Mouse (Mus musculus) neutrophil, adult 5-6 weeks (primary cell): ENCODE results near the gene Col4a3bp. TPM values are rescaled to one million over a fixed set of nuclear protein-coding genes. Genes with fewer than 3 reads are reported as not detected.

ENCODE experiments used
- ATAC-seq: fragments of 151-379, 151-347 bp; 2 replicates; pipeline ENCODE4 v1.8.0; 2017; ENCODE audit warnings: mild to moderate bottlenecking, moderate TSS enrichment; ENCODE audit not compliant: insufficient number of reproducible peaks, poor library complexity, low FRiP score, severe bottlenecking; ENCODE audit errors: extremely low read depth
- total RNA-seq: library from RNA; stranded (forward); fragments of 200-1000 nt; gene quantifications from 2 replicates; pipeline ENCODE4 v1.2.3, GENCODE M21; 2017

Col4a3bp gene
- 90.4 and 96.4 TPM in 2 replicates for total RNA-seq

DNA sequence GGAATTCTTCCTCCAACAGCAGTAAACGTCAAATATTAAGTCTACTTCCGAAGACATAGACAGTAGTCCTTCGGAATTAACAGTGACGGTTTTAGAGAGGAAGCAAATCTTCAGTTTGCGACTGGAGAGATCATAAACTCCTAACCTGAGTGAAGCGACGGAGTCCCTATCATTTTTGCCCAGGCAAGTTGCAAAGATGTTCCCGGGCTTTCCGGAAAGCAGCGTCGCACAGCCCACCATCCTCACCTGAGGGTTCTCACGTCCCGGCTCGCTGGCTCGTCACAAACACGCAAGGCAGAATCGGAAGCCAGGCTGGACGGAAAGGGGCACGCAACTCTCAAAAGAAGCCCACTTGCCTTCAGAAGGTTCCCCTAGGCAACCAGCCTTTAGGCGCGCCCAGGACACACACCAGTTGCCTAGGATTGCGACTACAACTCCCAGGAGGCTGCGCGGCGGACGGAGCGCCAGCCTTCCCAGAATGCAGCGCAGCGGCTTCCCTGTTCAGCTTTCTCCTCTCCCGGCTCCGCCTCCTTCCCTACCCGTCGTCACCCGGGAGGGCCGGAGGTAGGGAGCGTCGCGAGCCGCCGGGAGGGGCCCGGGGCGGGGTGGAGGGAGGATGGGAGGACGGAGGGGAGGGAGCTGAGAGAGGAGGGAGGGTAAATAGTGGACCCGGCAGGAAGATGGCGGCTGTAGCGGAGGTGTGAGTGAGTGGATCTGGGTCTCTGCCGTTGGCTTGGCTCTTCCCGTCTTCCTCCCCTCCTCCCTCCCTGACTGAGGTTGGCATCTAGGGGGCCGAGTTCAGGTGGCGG, at the start of gene Col4a3bp, which contains the start of gene Polk:
Gene Col4a3bp (plus strand): TSS at position 538 of the 809 bp plus-strand sequence.
Gene Polk (minus strand): TSS at position 499 of the 809 bp plus-strand sequence.
- ATAC-seq, result peak; percentile 96

DNA sequence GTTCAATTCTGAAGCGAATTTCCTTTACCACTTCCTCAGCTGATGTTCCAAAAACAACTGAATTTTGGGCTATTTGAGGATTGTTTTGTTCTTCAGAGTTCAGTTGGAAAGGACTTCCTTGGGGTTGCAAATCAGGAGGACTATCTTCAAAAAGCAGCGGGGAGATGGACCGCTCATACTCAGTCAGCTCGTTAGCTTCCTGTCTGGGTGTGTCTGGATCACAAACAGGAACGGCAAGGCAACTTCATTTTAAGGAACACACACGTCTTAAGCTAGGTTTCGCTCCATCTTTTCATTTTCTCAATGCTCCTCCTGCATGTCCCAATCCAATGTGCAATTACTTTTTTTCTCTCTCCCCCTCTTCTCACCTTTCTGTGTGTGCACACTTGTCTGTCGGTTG, 45.8 kb upstream of the Col4a3bp start:
- no peak for ATAC-seq

DNA sequence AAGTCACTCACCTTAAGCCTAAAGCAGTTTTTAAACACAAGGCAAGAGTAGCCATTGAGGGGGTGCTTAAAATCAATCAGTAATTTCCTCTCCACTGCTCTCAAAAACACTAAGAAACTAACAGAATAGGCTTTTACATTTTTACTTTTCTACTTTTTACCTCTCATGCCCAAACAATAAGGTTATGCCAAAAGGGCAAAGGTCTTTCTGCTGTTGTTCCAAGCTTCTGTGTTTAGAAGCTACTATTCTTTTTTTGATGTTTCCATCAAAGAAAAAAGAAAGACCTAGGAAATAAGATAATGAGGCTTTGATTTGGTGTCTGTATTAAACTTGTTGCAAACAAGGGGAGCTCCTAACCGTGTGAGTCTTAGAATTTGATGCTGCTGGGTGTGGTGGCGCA, 42.5 kb upstream of the Col4a3bp start:
- no peak for ATAC-seq

DNA sequence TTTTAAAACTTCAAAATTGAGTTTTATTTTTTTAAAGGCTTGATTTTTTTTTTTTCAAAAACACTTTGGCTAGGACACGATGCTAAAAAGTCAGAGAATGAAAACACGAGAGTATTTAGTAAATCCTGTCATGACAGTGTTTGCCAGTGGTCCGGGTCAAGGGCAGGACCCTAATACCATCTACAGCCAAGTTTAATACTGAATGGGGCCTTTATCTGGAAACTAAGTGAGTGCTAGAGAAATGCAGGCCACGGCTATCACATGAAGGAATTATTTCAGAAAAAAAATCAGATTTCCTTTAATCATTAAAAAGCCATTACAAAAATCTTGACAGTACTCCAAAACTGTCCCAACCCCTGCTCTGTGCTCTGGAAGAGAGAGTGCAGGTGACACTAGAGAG, 36.8 kb upstream of the Col4a3bp start:
- ATAC-seq, result no peak

DNA sequence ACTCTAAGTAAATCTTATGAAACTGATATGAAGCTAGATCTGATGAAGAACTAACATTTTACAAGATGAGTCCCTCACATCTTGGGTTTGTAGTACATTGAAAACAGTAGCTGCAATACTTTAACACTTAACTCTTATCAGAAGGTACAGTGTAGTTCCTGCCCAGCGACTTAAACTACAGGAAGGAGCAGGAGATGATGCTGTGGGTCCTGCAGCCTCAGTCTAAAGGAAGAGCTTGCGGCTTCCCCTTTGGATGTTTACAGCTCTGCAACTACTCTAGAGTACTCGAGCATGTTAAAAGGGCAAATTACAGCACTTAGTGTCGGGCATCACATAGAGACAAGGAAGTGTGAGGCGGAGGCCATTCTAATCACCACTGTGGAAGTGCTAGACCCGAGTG, 36.1 kb upstream of the Col4a3bp start:
- no peak for ATAC-seq

DNA sequence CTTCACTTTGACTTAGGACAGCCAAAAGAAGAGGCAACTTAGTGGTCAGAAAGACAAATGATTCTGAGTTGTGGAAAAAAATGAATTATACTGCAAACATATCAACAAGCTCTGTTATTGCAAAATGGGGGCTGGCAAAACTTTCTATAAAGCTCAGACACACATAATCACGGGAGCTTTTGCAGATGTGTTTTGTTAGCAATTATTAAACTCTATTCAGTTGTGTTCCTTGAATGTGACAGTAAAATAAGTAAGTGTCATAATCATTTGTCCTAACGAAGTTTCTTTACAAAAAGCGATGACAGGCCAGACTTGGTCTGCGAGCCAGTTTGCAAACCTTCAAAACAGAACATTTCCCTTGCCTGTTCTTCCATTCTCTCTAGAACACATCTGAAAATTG, 34.9 kb upstream of the Col4a3bp start:
- ATAC-seq, result no peak

DNA sequence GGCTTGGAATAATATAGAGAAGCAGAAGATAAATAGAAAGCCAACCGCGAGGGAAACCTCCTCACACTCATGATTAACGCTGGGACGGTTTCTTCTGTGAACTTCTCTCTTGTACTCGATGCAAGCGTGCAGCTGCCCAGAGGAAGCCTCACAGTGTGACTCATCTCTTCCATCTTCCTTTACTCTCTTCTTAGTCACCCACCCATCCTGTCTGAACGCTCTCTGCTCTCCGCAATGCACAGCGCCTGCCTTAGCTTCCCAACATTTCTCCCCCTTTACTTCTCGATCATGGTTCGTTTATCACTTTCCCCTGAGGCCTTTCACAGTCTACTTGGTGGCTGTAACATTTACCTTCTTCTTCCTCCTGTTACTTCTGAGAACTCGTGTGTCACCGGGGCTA, 31.8 kb upstream of the Col4a3bp start:
- ATAC-seq, result peak; percentile 61; the same call in 1 of the 2 replicates

DNA sequence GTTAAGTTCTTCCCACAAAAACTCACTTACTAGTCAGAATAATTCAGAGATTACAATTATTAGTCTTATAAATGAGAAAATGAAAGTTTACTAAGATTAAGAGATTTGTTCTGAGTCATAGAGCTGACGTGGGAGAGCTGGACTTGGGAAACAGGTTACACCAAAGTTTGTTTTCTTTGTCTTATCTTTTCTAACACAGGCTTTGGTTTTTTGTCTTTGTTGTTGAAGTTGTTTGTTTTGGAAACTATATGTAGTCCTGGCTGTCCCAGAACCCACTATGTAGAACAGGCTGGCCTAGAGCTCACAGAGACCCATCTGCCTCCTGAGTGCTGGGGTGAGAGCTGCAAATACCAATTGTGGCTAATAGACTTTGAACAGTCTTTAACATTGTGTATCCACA, 31.2 kb upstream of the Col4a3bp start:
- no peak for ATAC-seq

DNA sequence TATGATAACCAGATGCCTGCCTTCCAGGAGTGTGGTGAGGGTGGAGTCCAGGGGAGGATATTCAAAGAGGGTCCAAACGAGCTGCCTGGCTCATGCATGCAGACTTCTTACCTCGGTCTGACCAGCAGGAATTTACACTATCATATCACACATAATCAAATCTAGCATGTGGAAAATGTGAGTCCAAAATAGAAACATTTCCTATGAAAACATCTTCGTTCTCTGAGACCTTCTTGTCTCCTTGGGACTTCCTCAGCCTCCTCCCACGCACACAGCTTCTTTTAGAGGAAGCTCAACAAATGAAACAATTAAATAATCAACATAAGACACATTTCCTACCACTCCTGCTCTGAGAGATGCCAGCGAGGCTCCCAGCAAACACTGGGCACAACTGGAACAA, 30.5 kb upstream of the Col4a3bp start:
- ATAC-seq, result no peak

DNA sequence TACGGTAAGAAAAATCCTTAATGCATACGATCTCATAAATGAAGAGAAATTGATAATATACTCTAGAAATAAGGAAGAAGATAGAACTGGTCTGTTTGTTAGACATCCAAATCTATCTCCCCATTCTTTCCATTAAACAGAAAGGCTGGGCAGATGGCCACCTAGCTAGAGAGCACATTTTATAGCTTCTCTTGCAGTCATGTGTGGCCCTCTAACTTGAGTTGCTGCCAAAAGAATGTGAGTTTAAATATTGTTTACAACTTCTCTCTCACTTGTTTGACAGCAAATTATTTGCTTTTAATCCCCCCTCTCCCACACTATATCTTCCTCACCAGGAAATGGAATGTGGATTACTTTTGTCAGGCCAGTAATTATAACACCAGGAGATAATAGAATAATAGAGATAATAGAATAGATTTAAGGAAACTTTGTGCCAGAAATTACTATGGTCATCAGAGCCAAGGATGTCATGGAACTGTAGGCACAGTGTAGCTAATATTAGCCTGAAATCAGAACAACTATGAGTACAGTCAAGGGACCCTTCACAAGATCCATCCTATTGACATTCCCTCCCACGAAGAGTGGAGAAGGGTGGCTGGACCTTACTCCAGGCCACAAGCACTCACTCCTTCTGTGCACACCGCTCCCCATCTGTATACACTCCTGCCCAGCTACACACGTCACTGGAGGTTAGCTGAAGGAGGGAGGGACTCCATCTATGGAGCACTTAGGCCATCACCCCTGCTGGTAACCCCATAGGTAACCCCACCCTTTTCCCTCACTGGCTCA, 28.1 kb upstream of the Col4a3bp start:
- no peak for ATAC-seq

DNA sequence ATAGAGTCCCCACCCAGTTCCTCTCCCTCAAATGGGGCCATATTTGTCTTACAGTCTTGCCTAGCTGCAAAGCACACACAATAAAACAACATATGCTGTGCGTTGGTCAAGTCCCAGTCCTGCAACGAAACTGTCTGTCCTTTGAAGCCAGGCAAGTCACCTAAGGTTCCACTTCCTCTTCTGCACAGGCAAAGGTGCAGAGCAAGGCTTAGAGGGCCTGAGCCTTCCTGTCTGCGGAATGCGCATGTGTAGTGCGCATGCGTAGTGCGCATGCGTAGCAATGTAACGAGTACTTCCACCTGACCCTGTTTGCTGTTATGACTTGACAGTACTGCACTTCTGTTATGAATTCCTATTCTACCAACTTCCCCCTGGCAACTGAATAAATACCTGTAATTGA, 26.2 kb upstream of the Col4a3bp start:
- ATAC-seq, result peak; percentile 48; the same call in 1 of the 2 replicates

DNA sequence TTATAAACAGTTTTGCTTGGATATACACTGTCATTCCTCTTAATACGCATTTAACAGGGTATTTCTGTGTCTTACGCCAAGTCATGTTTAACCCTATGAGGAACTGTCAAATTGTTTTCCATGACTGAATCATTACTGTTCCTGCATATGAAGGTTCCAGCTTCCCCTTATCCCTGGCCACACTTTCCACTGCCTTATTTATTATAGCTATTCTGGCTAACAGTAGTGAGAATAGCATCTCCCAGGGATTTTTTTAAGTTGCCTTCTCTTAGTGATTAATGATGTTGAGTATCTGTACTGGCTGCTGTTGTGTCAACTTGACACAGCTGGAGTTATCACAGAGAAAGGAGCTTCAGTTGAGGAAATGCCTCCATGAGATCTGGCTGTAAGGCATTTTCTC, 25.1 kb upstream of the Col4a3bp start:
- ATAC-seq, result no peak

DNA sequence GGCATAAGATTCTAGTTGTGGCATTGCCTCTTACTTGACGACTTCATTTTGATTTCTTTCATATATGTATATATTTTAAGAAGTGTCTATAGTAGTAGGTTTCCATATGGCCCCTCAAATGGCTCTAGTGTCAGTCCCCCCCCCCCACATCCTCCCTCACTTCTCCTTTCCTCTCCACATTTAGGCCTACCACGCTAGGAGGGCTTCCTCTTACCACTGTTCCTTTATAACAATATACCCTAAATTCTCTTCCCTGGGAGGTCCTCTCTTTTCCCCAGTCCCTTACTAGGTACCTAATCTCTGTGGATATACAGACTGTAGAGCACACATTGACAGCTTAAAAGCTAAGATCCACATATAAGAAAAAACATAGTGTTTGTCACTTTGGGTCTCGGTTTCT, 21.1 kb upstream of the Col4a3bp start:
- no peak for ATAC-seq

DNA sequence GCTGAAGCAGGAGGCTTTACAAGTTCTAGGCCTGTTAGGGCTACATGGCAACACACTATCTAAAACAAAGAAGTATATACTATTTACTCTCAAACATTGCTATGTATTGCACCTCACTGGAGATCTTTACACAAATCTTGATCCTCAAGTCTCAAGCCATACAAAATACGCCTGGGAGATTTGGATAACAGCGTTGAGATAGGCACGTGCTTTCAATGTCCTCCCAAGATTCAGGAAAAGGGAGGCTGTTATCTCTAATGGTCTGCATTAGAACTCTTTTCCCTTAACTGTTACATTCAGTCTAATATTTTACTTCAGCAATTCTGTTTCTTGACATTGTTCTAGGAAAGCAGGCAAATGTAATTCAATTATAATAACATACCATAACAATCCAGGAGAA, 15.4 kb upstream of the Col4a3bp start:
- ATAC-seq, result no peak

DNA sequence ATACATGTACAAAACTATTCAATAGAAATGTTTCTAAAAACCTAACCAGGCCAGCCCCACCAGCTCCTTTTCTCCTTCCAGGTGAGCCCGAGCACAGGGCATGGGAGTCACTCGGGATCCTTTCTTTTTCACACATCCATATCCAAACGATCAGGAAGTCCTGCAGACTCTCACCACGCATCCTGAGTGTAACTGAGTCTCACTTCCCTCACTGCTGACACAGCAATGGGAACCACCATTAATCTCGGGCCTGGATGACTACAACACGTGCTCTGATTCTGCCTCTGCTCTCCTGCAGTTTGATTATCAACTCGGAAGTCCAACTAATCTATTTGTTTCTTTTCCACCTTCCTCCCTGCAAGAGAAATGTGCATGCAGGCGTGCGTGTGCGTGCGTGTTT, 14.6 kb upstream of the Col4a3bp start:
- no peak for ATAC-seq

DNA sequence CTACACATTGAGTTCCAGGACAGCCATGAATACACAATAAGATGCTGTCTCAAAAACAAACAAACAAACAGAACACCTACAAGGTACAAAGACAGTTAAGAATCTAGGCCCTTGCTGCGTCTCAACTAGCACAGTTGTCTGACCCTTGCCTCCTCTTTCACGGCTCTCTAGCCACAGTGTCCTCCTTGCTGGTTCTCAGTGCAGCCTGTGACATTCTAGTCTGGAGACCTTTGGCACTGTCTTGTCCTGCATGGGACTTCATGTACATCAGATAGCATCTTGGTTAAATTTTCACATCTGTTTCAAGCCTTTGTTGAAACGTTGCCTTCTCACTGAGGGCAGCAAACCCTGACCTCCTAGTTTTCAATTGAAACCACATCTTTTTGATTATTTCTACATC, 13.6 kb upstream of the Col4a3bp start:
- ATAC-seq, result no peak

DNA sequence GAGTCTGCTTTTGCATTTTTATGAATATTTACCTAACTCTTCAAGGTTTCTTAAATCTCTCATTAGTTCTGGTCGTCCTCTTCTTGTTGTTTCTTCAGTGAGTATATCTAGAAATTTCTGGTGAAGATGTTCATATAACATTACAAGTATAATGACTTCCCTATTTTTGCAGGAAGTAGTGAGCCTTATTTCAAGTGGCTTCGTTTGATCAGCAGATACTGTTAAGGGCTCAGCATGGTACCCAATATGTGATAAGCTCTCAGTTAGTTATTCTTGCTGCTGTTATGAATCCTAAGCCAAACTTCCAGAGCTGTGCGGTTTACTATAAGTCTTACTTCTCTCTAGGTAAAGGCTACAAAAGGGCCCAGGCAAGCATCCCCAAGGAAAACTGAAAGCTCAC, 12.9 kb upstream of the Col4a3bp start:
- no peak for ATAC-seq

DNA sequence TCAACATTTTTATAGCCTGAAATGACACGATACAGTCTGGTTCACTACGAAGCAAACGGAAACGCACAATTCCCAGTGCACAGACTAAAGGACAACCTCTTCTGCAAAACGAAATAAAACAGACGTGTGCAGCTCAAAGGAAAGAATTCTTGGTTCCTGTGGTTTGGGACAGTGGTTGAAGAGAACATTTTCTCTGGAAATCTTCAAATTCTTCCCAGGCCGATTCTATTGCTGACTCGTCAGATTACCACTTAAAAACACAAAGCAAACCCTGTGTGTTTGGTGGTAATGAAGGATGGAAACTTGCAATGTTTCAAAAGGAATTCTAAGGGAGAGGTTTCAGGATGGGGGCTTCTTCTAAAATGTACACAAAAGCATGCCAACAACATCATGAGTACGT, 12.4 kb upstream of the Col4a3bp start:
- no peak for ATAC-seq

DNA sequence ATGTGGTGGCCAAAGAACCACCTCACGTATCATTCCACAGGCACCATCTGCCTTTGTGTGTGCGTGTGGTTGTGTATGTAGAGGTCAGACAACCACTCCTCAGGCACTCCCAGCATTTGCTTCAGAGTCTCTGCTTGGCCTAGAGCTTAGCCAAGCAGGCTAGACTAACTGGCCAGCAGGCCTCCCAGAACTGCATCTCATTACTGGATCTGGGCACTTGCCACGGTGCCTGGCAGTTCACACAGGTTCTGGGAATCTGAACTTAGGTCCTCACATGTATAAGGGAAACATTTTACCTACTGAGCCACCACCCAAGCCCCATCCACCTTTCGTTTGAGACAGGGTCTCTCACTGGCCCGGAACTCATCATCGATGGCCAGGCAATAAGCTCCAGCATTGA, 10.2 kb upstream of the Col4a3bp start:
- no peak for ATAC-seq

DNA sequence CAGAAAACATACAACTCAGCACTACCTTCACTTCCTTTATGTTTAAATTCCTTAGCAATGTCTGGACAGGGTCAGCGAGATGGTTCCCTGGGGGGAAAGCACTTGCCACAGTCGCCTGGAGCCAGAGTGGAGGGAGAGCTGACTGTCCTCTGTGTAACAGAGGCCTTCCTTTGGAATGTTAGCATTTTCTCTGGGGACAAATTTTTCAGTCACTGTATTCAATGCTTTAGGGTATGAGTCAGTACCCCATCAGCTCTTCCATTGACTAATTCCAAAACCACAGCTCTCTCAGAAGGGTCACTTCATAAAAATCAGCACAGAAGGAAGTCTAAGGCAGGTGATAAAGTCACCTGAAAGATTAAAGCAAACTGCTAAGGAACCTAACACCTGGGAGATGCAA, 8.7 kb upstream of the Col4a3bp start:
- ATAC-seq, result no peak
